Mouse (Mus musculus) CH12.LX (cell line): ENCODE measurements around the gene Podxl2.

ENCODE experiments used
- BHLHE40 ChIP-seq: IDR thresholded peaks from 2 replicates; pipeline ENCODE4 v1.6.1; 2011; ENCODE audit warnings: mild to moderate bottlenecking, low read depth, low read length, improper control_type of control experiment
- CTCF ChIP-seq, 2 experiments: IDR thresholded peaks in 1 of 2; conservative IDR thresholded peaks in 1 of 2; 2 replicates each; pipeline ENCODE4 v1.5.1; 2011 to 2012; ENCODE audit warnings: low read depth in 2 of 2, low read length in 2 of 2, improper control_type of control experiment in 1 of 2, inconsistent platforms in 1 of 2, mild to moderate bottlenecking in 1 of 2, moderate library complexity in 1 of 2
- EP300 ChIP-seq: IDR thresholded peaks from 2 replicates; pipeline ENCODE4 v1.6.1; 2011; ENCODE audit warnings: low read length, improper control_type of control experiment
- GABPA ChIP-seq: IDR thresholded peaks from 2 replicates; pipeline ENCODE4 v1.6.1; 2012; ENCODE audit warnings: low read depth, low read length, improper control_type of control experiment, inconsistent platforms; ENCODE audit not compliant: insufficient replicate concordance
- JUND ChIP-seq: conservative IDR thresholded peaks from 2 replicates; pipeline ENCODE4 v1.6.1; 2011; ENCODE audit warnings: low read depth, low read length, improper control_type of control experiment
- MAFK ChIP-seq: IDR thresholded peaks from 2 replicates; pipeline ENCODE4 v1.6.1; 2011; ENCODE audit warnings: low read length, improper control_type of control experiment; ENCODE audit not compliant: insufficient replicate concordance
- MAX ChIP-seq: IDR thresholded peaks from 2 replicates; pipeline ENCODE4 v1.6.1; 2011; ENCODE audit warnings: low read length, improper control_type of control experiment
- NELFE ChIP-seq: IDR thresholded peaks from 2 replicates; pipeline ENCODE4 v1.6.1; 2011; ENCODE audit warnings: low read depth, low read length, improper control_type of control experiment
- POLR2A ChIP-seq: IDR thresholded peaks from 2 replicates; pipeline ENCODE4 v1.6.1; 2011; ENCODE audit warnings: low read depth, mild to moderate bottlenecking, improper control_type of control experiment, low read length
- RAD21 ChIP-seq: IDR thresholded peaks from 2 replicates; pipeline ENCODE4 v1.6.1; 2011; ENCODE audit warnings: low read depth, mild to moderate bottlenecking, low read length, improper control_type of control experiment, moderate library complexity
- UBTF ChIP-seq: IDR thresholded peaks from 2 replicates; pipeline ENCODE4 v1.6.1; 2012; ENCODE audit warnings: low read depth, mild to moderate bottlenecking, inconsistent platforms, low read length, improper control_type of control experiment, moderate library complexity
- ZNF384 ChIP-seq: IDR thresholded peaks from 2 replicates; pipeline ENCODE4 v1.6.1; 2012; ENCODE audit warnings: low read depth, low read length, improper control_type of control experiment, inconsistent platforms

DNA sequence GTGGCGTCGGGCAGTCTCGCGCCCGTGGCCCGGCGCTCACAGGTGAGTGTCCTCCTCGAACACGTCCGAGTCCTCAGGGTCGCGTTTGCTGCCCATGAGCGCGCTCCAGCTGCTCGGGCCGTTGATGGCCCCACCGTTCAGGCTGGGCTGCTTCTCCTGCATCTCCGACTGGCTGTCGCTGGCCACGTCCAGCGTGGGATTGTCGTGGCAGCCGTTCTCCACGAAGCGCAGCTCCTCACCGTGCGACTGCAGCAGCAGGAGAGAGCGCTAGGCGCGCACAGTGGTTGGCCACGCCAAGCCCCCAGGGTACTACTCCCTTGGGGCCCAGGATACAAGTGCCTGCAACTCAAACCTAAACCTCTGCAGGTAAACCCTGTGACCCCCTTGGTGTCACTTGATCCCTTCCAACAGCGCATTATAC is 32.1 kb downstream of the Podxl2 start:
- TF ChIP-seq BHLHE40 = no peak
- no peak for TF ChIP-seq MAFK
- no peak for TF ChIP-seq CTCF (conservative IDR thresholded peaks at IDR 0.05 in 1 of 2, IDR thresholded peaks at IDR 0.05 in 1 of 2; ENCODE audit: low read depth in 2 of 2, low read length in 2 of 2)
- no peak; the same call in 1 of the 2 replicates for TF ChIP-seq MAX
- TF ChIP-seq ZNF384 = no peak
- no peak for TF ChIP-seq EP300
- no peak for TF ChIP-seq JUND
- no peak for TF ChIP-seq POLR2A
- no peak for TF ChIP-seq UBTF
- TF ChIP-seq RAD21 = no peak
- TF ChIP-seq NELFE = no peak
- TF ChIP-seq GABPA = no peak
